Mouse (Mus musculus) liver, postnatal 0 days (tissue): ENCODE data around the gene Nxf1. TPM values are rescaled to one million over a fixed set of nuclear protein-coding genes. Genes with fewer than 3 reads are reported as not detected.

Experiments
- ATAC-seq: fragments of 200-750 bp; cut with Nextera tagmentation; 2 replicates; pipeline ENCODE4 v1.8.0; 2017; ENCODE audit warnings: mild to moderate bottlenecking, moderate library complexity
- DNase-seq: peaks from one replicate; pipeline ENCODE4 v3.0.0-alpha.2; 2016
- H3K27ac ChIP-seq: fragments of 300-500 bp; sonication (generic); 2 replicates; pipeline ENCODE4 v1.5.1; 2014; ENCODE audit warnings: antibody characterized with exemption, moderate library complexity, mild to moderate bottlenecking, low read depth
- H3K27me3 ChIP-seq: fragments of 300-500 bp; sonication (generic); 2 replicates; pipeline ENCODE4 v1.6.1; 2014; ENCODE audit warnings: low read length, control low read depth, mixed read lengths; ENCODE audit not compliant: insufficient read depth
- H3K36me3 ChIP-seq: fragments of 300-500 bp; sonication (generic); replicated peaks from 2 replicates; pipeline ENCODE4 v1.6.1; 2014; ENCODE audit warnings: mild to moderate bottlenecking, control low read depth, low read length, moderate library complexity, mixed read lengths; ENCODE audit not compliant: insufficient read depth
- H3K4me1 ChIP-seq: fragments of 300-500 bp; sonication (generic); 2 replicates; pipeline ENCODE4 v1.6.1; 2014; ENCODE audit warnings: antibody characterized with exemption, mild to moderate bottlenecking, control low read depth; ENCODE audit not compliant: insufficient read depth
- H3K4me2 ChIP-seq: fragments of 300-500 bp; sonication (generic); 2 replicates; pipeline ENCODE4 v1.6.1; 2014; ENCODE audit warnings: low read depth, mild to moderate bottlenecking, low read length, moderate library complexity, mixed read lengths
- H3K4me3 ChIP-seq: fragments of 300-500 bp; sonication (generic); 2 replicates; pipeline ENCODE4 v1.5.1; 2014; ENCODE audit warnings: low read depth, low read length
- H3K9ac ChIP-seq: fragments of 300-500 bp; sonication (generic); replicated peaks from 2 replicates; pipeline ENCODE4 v1.6.1; 2014; ENCODE audit warnings: mild to moderate bottlenecking, moderate library complexity
- H3K9me3 ChIP-seq: fragments of 300-500 bp; sonication (generic); 2 replicates; pipeline ENCODE4 v1.6.1; 2016; ENCODE audit warnings: mild to moderate bottlenecking, control low read depth, low read length, mixed read lengths
- CTCF ChIP-seq: sonication (generic); IDR thresholded peaks from 2 replicates; pipeline ENCODE4 v1.5.1; 2016; ENCODE audit warnings: antibody characterized with exemption, low read depth
- EP300 ChIP-seq: IDR thresholded peaks from 2 replicates; pipeline ENCODE4 v1.6.1; 2016; ENCODE audit warnings: antibody characterized with exemption, low read depth, mild to moderate bottlenecking
- WGBS: fragments of 180-500 bp; shearing (Covaris S2); extraction: QIAGEN DNeasy Blood & Tissue Kit; methylation state at CpG from one replicate; pipeline ENCODE4 v1.1.7; 2014; ENCODE audit not compliant: insufficient replicate concordance; 5-methylcytosine and 5-hydroxymethylcytosine counted together
- polyA plus RNA-seq: library from polyadenylated mRNA; unstranded; fragments of >200 nt; fragmentation: Nextera tagmentation; extraction: Ambion mirVana; gene quantifications from 2 replicates; pipeline ENCODE4 v1.2.1, GENCODE M21; 2015

Nxf1 gene
- polyA plus RNA-seq, 1 experiment from 2014 or later, result 49.9 TPM

DNA sequence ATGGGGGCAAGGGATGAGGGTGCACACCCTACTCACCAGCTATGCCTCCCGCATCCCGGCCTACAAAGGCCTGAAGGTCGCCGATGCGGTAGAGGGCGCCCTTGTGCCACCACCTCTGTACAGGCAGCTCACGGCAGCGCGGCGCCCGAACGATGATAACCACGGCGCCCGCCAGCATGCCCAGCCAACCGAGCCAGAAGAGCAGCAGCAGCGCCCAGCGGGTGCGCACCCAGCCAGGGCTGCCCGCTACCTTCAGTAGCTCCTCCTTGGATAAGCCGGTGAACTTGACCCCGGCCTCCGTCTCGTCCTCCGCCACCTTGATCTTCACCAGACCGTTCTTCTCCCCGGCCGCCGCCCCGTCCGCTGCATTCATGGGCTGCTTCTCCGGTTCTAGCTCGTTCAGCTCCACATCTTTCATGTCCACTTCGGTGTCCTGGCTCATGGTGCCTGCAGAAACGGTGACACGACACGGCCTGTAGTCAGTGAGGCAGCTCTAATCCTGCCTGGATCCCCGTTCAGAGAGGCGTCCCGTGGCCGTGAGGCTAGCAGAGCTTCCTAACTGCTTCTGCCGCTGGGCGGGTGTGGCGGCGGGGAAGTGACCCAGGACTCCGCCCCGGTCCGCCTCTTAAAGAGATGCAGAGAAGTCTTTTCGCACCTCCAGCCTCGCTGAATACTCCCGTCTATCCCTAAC is 43.4 kb upstream of the Nxf1 start:
- WGBS, result under 1% methylated on average over 47 of the region's 51 CpGs
- Histone ChIP-seq H3K9me3 (no peaks in the 10 kb centered on the region), H3K9ac (peak overlapping the region; percentile 91), H3K4me2 (peak overlapping the region; percentile 68), H3K27me3 (no peaks in the 10 kb centered on the region), H3K4me3 (peak overlapping the region; percentile 88), H3K4me1 (peaks cover 31% of the 10 kb centered on the region), H3K27ac (peak overlapping the region; percentile 94), H3K36me3 (peaks cover 37% of the 10 kb centered on the region)
- ATAC-seq (peak; percentile 89), DNase-seq (peak; percentile 96)
- peak; percentile 96 for TF ChIP-seq CTCF
- no peak for TF ChIP-seq EP300

GRCm38 (mm10) chr19:8713997-8714652 is 42.7 kb upstream of the Nxf1 start:
- TF ChIP-seq EP300, result no peak
- TF ChIP-seq CTCF, result no peak
- ATAC-seq (peak; percentile 4; the same call in 1 of the 2 replicates), DNase-seq (no peak)
- 8% methylated on average over 13 of the region's 13 CpGs for WGBS
- peaks cover 30% of the 10 kb centered on the region for H3K36me3 ChIP-seq
- no peaks in the 10 kb centered on the region for H3K27me3 ChIP-seq
- peak overlapping the region; percentile 88 for H3K4me3 ChIP-seq
- peak overlapping the region; percentile 91 for H3K9ac ChIP-seq
- peak overlapping the region; percentile 94 for H3K27ac ChIP-seq
- peaks cover 31% of the 10 kb centered on the region for H3K4me1 ChIP-seq
- peak overlapping the region; percentile 68 for H3K4me2 ChIP-seq
- no peaks in the 10 kb centered on the region for H3K9me3 ChIP-seq

- peak; percentile 60 for ATAC-seq
- Histone ChIP-seq H3K9ac (no peak overlapping the region; the same call in 1 of the 2 replicates), H3K4me2 (peak overlapping the region; percentile 68), H3K27me3 (no peaks in the 10 kb centered on the region), H3K27ac (peak overlapping the region; percentile 94), H3K9me3 (no peaks in the 10 kb centered on the region), H3K4me3 (0 out of 2 replicates have a peak overlapping the region, but pooled peaks have one; percentile 3), H3K4me1 (peaks cover 31% of the 10 kb centered on the region), H3K36me3 (peaks cover 23% of the 10 kb centered on the region)
- peak; percentile 45 for TF ChIP-seq CTCF
- peak; percentile 98 for TF ChIP-seq EP300
- 56% methylated on average over 10 of the region's 10 CpGs for WGBS
- DNase-seq, result peak; percentile 38
Measured at GRCm38 (mm10) chr19:8714653-8715481, 42.0 kb upstream of the Nxf1 start.

DNA sequence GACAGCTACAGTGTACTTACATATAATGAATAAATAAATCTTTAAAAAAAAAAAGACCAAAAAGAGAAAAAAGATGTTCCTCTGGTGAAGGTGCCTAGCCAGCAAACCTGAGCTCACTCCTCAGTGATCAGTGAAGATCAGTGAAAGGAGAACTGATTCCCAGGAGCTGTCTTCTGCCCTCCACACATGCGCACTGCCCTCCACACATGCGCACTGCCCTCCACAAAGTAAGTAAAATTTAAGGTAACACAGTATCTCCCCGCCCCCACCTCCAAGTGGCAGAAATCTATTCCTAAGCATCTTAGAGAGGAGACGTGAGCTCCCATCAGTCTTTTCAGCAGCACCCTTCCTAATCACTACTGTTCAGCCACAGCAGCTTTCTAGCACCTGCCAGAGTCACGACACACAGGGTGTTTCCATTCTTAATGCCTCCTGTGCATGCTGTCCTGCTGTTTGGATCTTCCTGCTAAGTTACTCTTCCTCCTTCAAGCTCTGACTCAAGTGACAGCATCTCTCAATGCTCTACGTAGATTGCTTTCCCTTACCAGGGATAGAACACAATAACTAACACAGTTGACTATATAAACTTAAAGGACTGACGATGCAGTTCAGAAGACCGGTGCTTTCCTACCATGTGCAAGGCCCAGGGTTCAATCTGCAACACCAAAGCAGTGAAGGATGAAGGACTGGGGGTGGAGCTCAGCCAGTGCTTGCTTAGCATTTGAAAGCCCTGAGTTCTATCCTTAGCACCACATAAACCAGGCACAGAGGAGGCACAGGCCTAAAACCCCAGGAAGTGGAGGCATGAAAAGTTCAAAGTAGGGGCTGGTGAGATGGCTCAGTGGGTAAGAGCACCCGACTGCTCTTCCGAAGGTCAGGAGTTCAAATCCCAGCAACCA is 40.8 kb upstream of the Nxf1 start:
- H3K4me2 ChIP-seq, result peak overlapping the region; percentile 34
- no peaks in the 10 kb centered on the region for H3K27me3 ChIP-seq
- peak overlapping the region; percentile 94 for H3K27ac ChIP-seq
- DNase-seq (no peak), ATAC-seq (no peak)
- H3K36me3 ChIP-seq, result peaks cover 11% of the 10 kb centered on the region
- H3K4me1 ChIP-seq, result peaks cover 26% of the 10 kb centered on the region
- no peak overlapping the region for H3K4me3 ChIP-seq
- no peak for TF ChIP-seq EP300
- WGBS, result 78% methylated on average over 10 of the region's 10 CpGs
- H3K9me3 ChIP-seq, result no peaks in the 10 kb centered on the region
- no peak overlapping the region for H3K9ac ChIP-seq

- no peaks in the 10 kb centered on the region for H3K27me3 ChIP-seq
- H3K4me3 ChIP-seq, result no peak overlapping the region
- H3K9ac ChIP-seq, result no peak overlapping the region
- peak overlapping the region; percentile 24; the same call in 1 of the 2 replicates for H3K4me2 ChIP-seq
- peaks cover 27% of the 10 kb centered on the region for H3K4me1 ChIP-seq
- H3K36me3 ChIP-seq, result peaks cover 2% of the 10 kb centered on the region
- peak overlapping the region; percentile 44 for H3K27ac ChIP-seq
- H3K9me3 ChIP-seq, result no peaks in the 10 kb centered on the region
- WGBS, result 65% methylated on average over 8 of the region's 10 CpGs
- TF ChIP-seq EP300, result no peak
- no peak for TF ChIP-seq CTCF
- no peak for ATAC-seq
- no peak for DNase-seq
Measured at GRCm38 (mm10) chr19:8716767-8717475, 40.0 kb upstream of the Nxf1 start.
